Mouse (Mus musculus) midbrain, embryonic 15.5 days (tissue): ENCODE results near the gene Prkg1. TPM values are rescaled to one million over a fixed set of nuclear protein-coding genes. Genes with fewer than 3 reads are reported as not detected.
A peak's percentile ranks its signal among the peaks of the same experiment; 100 is the strongest.
"Not testable (repeated sequence)": the region's sequence is repeated elsewhere in the genome, so short reads cannot be mapped to it uniquely, and the experiment has no call there.

Source experiments
- ATAC-seq: fragments of 200-750 bp; cut with Nextera tagmentation; replicated peaks from 2 replicates; pipeline ENCODE4 v1.8.0; 2017; ENCODE audit warnings: moderate TSS enrichment
- H3K27ac ChIP-seq: fragments of 300-500 bp; sonication (generic); 2 replicates; pipeline ENCODE4 v1.5.1; 2015; ENCODE audit warnings: mild to moderate bottlenecking, inconsistent platforms
- H3K27me3 ChIP-seq: fragments of 300-500 bp; sonication (generic); replicated peaks from 2 replicates; pipeline ENCODE4 v1.6.1; 2015; ENCODE audit warnings: inconsistent platforms
- H3K36me3 ChIP-seq: fragments of 300-500 bp; sonication (generic); replicated peaks from 2 replicates; pipeline ENCODE4 v1.6.1; 2015; ENCODE audit warnings: inconsistent platforms
- H3K4me1 ChIP-seq: fragments of 300-500 bp; sonication (generic); 2 replicates; pipeline ENCODE4 v1.6.1; 2015; ENCODE audit warnings: inconsistent platforms
- H3K4me2 ChIP-seq: fragments of 300-500 bp; sonication (generic); 2 replicates; pipeline ENCODE4 v1.6.1; 2015; ENCODE audit warnings: inconsistent platforms, mild to moderate bottlenecking, moderate library complexity
- H3K4me3 ChIP-seq: fragments of 300-500 bp; sonication (generic); 2 replicates; pipeline ENCODE4 v1.5.1; 2015; ENCODE audit warnings: mild to moderate bottlenecking, inconsistent platforms
- H3K9ac ChIP-seq: fragments of 300-500 bp; sonication (generic); 2 replicates; pipeline ENCODE4 v1.6.1; 2015; ENCODE audit warnings: mild to moderate bottlenecking, inconsistent platforms
- H3K9me3 ChIP-seq: fragments of 300-500 bp; sonication (generic); 2 replicates; pipeline ENCODE4 v1.6.1; 2016; ENCODE audit warnings: inconsistent platforms
- WGBS: fragments of 180-500 bp; shearing (Covaris S2); methylation state at CpG from one replicate; pipeline ENCODE4 v1.1.7; 2015; ENCODE audit warnings: mixed read lengths; 5-methylcytosine and 5-hydroxymethylcytosine counted together
- polyA plus RNA-seq: library from polyadenylated mRNA; unstranded; fragments of >200 nt; fragmentation: Nextera tagmentation; extraction: Ambion mirVana; gene quantifications from 2 replicates; pipeline ENCODE4 v1.2.1, GENCODE M21; 2015

The Prkg1 gene
- polyA plus RNA-seq, 1 experiment from 2014 or later, result 4.3 TPM

DNA sequence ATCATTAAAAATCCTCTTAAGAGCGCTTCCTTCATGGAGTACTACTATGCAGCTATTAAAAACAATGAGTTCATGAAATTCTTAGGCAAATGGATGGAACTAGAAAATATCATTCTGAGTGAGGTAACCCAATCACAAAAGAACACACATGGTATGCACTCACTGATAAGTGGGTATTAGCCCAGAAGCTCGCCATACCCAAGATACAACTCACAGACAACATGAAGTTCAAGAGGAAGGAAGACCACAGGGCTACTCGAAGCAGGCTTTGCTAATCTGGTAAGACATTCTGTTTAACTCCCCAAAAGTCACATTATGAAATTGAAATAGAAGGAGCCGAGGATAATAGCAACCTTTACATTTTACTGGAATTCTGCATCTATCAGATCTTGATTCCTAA lies 545.6 kb downstream of the Prkg1 start:
- H3K27me3 ChIP-seq, H3K27ac ChIP-seq, H3K4me1 ChIP-seq, ATAC-seq, H3K9me3 ChIP-seq, H3K4me2 ChIP-seq, H3K9ac ChIP-seq, H3K36me3 ChIP-seq, H3K4me3 ChIP-seq: not testable (repeated sequence)
- WGBS, result 89% methylated on average over 4 of the region's 4 CpGs

DNA sequence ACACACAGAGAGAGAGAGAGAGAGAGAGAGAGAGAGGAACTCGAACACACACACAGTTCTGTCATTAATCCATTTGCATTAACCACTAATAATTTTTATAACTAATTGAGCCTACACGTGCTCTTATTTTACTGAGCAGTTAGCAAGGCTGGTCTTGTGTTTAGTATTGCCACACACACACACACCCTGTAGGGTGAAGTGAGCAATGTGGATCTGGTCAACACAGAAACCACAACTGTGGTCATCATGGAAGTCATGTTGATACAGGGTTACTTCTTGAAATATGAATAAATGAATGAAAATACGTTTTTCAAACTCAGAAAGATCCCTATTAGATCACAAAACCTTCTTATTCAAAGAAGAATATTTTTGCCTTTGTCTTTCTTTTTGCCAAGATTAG lies 554.0 kb downstream of the Prkg1 start:
- H3K27ac ChIP-seq, result no peak overlapping the region
- H3K27me3 ChIP-seq, result no peaks in the 10 kb centered on the region
- H3K4me2 ChIP-seq, result no peak overlapping the region
- ATAC-seq, result no peak
- H3K4me3 ChIP-seq, result no peak overlapping the region
- no peaks in the 10 kb centered on the region for H3K9me3 ChIP-seq
- no peak overlapping the region for H3K9ac ChIP-seq
- no peaks in the 10 kb centered on the region for H3K4me1 ChIP-seq
- no peaks in the 10 kb centered on the region for H3K36me3 ChIP-seq
- 80% methylated on average over 3 of the region's 3 CpGs for WGBS

DNA sequence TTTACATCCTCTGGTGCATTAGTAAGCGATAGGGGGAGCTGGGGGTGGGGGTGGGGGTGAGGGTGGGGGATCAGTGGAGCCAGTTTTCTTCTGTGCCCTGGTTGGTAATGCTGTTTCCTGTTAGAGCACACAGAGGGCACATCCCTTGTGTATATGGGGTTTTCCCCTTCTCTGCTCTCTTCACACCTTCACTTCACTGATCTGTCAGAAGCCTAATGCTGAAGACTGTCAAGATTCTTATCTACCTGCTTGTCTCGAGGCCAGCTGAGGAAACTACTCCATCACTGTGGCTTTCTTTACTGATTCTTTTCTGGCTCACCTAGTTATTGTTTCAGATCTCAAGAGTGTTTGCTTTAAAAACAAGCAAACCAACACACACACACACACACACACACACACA lies 554.4 kb downstream of the Prkg1 start:
- 58% methylated on average over 2 of the region's 2 CpGs for WGBS
- no peaks in the 10 kb centered on the region for H3K4me1 ChIP-seq
- no peaks in the 10 kb centered on the region for H3K36me3 ChIP-seq
- H3K4me2 ChIP-seq, result no peak overlapping the region
- no peak overlapping the region for H3K27ac ChIP-seq
- H3K9ac ChIP-seq, result no peak overlapping the region
- H3K27me3 ChIP-seq, result no peaks in the 10 kb centered on the region
- H3K9me3 ChIP-seq, result no peaks in the 10 kb centered on the region
- no peak for ATAC-seq
- no peak overlapping the region for H3K4me3 ChIP-seq

DNA sequence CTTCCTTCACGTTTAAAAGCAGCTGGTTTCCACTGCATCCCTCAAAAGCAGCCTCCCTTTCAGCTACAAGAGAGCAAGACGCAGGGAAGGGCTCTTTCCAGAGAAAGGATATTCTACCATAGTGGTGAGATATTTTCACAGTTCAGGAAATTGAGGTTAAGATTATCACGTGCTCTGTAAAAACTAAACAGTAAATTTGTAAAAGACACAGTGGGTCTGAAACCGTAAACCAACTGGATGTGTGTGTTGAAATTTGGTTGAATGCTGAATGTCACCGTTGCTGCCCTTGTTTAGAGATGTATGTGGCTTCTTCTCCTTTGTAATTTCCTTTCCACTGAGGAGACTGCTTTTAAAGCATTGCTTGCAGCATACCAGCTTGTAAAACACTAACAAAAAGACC lies 565.2 kb downstream of the Prkg1 start:
- H3K9me3 ChIP-seq, result no peaks in the 10 kb centered on the region
- H3K27ac ChIP-seq, result no peak overlapping the region
- H3K27me3 ChIP-seq, result no peaks in the 10 kb centered on the region
- H3K4me1 ChIP-seq, result no peaks in the 10 kb centered on the region
- WGBS, result 48% methylated on average over 5 of the region's 5 CpGs
- ATAC-seq, result no peak
- no peak overlapping the region for H3K9ac ChIP-seq
- H3K36me3 ChIP-seq, result no peaks in the 10 kb centered on the region
- H3K4me3 ChIP-seq, result no peak overlapping the region
- H3K4me2 ChIP-seq, result no peak overlapping the region

DNA sequence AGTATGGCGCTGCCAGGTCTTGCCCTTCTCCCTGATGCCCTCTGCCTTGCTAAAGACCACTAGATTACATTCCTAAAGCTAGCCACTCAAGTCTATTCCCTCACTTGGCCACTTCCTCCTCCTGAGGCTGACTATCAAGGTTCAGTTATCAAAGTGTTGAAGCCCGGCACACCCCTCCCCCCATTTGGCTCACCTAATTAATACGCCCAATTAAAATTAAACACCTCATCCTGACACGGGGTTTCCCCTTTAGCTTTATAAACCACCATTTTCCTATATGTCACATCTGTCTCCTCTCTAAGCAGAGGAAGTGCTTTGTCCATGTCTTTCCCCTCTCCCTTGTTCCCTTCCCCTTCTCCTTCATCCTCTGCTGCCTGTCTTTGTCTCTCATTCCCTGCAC lies 566.4 kb downstream of the Prkg1 start:
- Histone ChIP-seq H3K4me2 (no peak overlapping the region), H3K9ac (no peak overlapping the region), H3K36me3 (no peaks in the 10 kb centered on the region), H3K27me3 (no peaks in the 10 kb centered on the region), H3K9me3 (no peaks in the 10 kb centered on the region), H3K27ac (no peak overlapping the region), H3K4me1 (no peaks in the 10 kb centered on the region), H3K4me3 (no peak overlapping the region)
- ATAC-seq, result no peak
- WGBS, result 65% methylated on average over 4 of the region's 4 CpGs

DNA sequence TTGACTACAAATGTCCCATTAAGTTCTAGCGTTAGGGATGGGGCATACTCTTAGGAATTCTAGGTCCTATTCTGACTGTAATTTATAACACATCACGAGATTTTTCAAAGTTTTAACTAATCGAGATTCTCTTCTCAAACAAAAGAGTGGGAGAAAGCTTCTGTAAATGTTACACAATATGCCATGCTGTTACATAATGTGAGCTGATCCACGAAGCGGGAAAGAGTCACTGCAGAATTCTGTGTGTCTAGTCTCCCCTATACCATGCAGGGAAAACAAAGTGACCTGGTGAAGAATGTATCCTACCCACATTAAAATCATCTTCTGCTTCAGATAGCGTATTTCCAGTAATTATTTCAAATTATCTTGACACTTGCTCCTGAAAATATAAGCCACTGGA lies 567.8 kb downstream of the Prkg1 start:
- Histone ChIP-seq H3K9me3 (no peaks in the 10 kb centered on the region), H3K4me2 (no peak overlapping the region), H3K27ac (no peak overlapping the region), H3K36me3 (no peaks in the 10 kb centered on the region), H3K4me1 (no peaks in the 10 kb centered on the region), H3K9ac (no peak overlapping the region), H3K4me3 (no peak overlapping the region), H3K27me3 (no peaks in the 10 kb centered on the region)
- ATAC-seq, result no peak
- WGBS, result 89% methylated on average over 6 of the region's 6 CpGs

DNA sequence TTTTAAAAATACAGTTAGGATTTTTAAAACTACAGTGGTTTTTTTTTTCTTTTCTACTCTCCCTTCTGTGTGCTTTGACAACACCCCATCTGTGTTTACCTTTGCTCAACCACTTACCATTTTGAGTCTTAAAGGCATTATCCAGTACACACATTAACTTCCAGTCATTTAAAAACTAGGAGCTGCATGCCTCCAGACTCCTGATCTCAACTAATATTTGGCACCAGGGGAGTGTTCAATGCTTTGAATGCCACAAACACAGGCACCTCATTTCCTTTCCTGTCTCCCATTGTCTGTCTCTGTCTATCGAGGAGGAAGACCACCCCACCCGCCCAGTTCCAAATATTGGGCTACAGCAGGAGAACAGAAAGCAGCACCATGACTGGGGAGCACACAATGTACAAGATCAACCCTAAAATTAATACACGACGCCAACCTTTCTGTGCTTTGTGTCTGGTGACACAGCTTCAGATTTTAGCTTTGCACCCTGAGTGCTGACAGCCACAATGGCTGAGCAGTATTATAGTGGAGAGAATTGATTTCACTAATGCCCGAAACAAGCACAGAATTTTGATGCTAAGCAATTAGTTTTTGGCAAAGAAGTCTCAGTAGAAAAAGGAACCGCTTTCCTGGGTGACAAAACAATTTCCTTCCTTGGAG lies 576.1 kb downstream of the Prkg1 start:
- Histone ChIP-seq H3K4me3 (no peak overlapping the region), H3K36me3 (no peaks in the 10 kb centered on the region), H3K27me3 (no peaks in the 10 kb centered on the region), H3K27ac (peak overlapping the region; percentile 55; the same call in 1 of the 2 replicates), H3K9ac (no peak overlapping the region), H3K4me2 (no peak overlapping the region), H3K4me1 (peaks cover 5% of the 10 kb centered on the region), H3K9me3 (no peaks in the 10 kb centered on the region)
- WGBS, result 43% methylated on average over 6 of the region's 6 CpGs
- ATAC-seq, result peak; percentile 50; the same call in 1 of the 2 replicates

DNA sequence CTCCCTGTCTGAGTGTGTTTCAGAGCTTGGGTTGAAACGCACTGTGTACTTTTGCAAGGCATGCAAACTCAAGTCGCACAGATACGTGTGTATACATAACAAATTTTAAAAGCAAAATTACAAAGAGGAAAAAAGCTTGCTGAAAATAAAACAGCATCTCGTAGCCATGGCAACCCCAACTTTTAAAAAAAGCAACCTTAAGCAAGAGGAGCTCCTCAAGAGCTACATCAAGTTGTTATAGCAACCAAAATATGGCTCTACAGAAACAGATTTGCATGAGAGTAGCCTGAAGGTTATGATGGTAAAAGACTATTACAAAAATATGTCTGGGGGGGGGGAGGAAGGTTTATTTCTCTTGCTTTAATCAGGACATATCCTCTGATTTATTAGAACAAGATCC lies 584.1 kb downstream of the Prkg1 start:
- Histone ChIP-seq H3K4me3 (no peak overlapping the region), H3K27me3 (no peaks in the 10 kb centered on the region), H3K4me1 (no peaks in the 10 kb centered on the region), H3K27ac (no peak overlapping the region), H3K36me3 (no peaks in the 10 kb centered on the region), H3K9ac (no peak overlapping the region), H3K9me3 (no peaks in the 10 kb centered on the region), H3K4me2 (no peak overlapping the region)
- ATAC-seq, result peak; percentile 63
- WGBS, result 72% methylated on average over 4 of the region's 4 CpGs

DNA sequence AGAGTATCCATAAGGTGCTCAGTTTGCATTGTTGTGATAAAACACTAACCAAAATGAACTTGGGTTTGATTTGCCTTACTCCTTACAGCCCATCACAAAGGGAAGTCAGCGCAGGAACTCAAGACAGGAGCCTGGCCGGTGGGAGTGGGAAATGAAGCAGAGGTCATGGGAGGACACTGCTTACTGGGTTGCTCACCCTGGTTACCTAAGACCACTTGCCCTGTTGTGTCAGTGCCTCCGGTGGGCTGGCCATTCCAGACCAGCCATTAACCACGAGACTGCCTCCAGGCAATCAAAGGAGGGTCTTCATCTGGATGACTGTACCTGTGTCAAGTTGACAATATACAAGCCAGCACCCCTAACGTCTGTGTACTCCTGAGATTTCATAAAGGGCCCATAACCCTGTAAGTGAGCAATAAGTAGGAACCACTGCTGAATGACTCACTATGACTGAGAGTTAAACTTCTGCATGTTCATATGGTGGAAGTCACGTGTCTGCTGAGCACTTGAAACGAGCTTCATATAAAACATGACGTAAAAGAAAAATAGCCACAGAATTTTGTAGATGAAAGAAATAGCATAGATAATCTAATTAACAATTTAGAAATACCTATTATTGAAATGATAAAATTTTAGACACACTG lies 587.4 kb downstream of the Prkg1 start:
- no peaks in the 10 kb centered on the region for H3K27me3 ChIP-seq
- 88% methylated on average over 8 of the region's 8 CpGs for WGBS
- H3K9me3 ChIP-seq, result no peaks in the 10 kb centered on the region
- no peak overlapping the region for H3K9ac ChIP-seq
- no peaks in the 10 kb centered on the region for H3K4me1 ChIP-seq
- no peaks in the 10 kb centered on the region for H3K36me3 ChIP-seq
- H3K4me3 ChIP-seq, result no peak overlapping the region
- no peak for ATAC-seq
- H3K27ac ChIP-seq, result no peak overlapping the region
- no peak overlapping the region for H3K4me2 ChIP-seq

DNA sequence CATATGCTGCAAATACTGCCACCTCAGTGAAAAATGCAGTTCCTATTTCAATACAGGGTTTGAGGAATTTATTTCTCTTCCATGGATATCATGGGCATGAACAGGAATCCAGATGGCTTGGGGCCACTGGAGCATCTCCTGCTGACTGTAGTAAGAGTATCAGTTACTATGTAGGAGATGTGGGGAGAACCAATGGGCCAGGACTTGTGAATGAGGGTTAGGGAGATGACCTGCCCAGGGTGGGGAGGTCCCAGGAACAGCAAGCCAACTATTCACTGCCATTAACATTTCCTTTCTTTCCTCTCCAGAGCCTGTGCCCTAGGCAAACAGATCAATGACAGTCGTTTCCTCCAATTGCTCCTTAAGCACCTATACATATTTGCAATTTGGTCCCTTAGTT lies 593.8 kb downstream of the Prkg1 start:
- no peaks in the 10 kb centered on the region for H3K9me3 ChIP-seq
- no peaks in the 10 kb centered on the region for H3K4me1 ChIP-seq
- no peak overlapping the region for H3K9ac ChIP-seq
- no peak overlapping the region for H3K4me3 ChIP-seq
- no peak overlapping the region for H3K4me2 ChIP-seq
- WGBS, result 61% methylated on average over 1 of the region's 1 CpGs
- no peaks in the 10 kb centered on the region for H3K36me3 ChIP-seq
- no peak for ATAC-seq
- H3K27ac ChIP-seq, result no peak overlapping the region
- H3K27me3 ChIP-seq, result no peaks in the 10 kb centered on the region

DNA sequence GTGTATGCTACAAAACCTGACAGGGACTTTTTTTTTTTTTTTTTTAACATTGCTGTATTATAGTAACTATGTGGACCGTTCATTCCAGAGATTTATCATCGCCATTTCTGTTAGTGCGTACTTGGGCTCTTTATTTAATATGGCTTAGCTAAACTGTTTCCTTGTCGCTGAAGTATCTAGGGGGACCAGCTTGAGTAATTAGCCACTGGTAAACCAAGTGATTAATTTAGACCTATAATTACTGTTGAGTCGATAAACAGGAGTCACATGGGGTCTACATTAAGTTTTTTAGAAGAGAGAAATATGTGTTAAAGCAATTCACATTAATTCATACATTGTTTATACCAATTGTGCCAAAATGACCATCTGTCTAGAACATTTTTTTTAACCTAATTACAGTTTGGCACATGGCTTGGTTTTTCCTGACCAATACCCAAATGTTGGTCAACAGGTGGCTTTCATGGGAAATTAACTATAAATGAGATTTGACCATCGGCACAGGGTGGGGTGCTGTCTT lies 605.8 kb downstream of the Prkg1 start:
- no peak overlapping the region for H3K27ac ChIP-seq
- WGBS, result 86% methylated on average over 6 of the region's 6 CpGs
- no peak overlapping the region for H3K4me2 ChIP-seq
- no peaks in the 10 kb centered on the region for H3K27me3 ChIP-seq
- no peaks in the 10 kb centered on the region for H3K9me3 ChIP-seq
- H3K9ac ChIP-seq, result no peak overlapping the region
- H3K4me3 ChIP-seq, result no peak overlapping the region
- H3K36me3 ChIP-seq, result no peaks in the 10 kb centered on the region
- no peak for ATAC-seq
- H3K4me1 ChIP-seq, result no peaks in the 10 kb centered on the region; the same call in 1 of the 2 replicates

DNA sequence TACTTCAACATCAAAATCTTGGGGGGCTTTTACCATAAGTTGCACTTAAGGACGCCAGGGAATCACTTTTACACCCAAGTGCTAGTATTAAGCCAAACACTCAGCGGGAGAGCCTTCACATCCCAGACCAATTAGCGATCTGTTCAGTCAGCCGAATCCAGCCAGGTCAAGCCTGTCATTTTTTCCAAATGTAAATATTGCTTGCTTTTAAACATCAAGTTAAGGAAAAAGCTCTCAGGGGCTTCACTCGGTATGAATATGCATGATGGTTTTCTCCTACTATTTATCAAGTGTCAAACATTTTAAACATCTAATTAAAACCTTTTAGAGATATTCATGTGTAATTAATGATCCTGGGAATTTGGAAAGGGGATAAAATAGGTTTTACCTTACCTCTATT lies 611.4 kb downstream of the Prkg1 start:
- no peaks in the 10 kb centered on the region for H3K36me3 ChIP-seq
- no peak for ATAC-seq
- H3K9ac ChIP-seq, result no peak overlapping the region
- WGBS, result 35% methylated on average over 5 of the region's 5 CpGs
- H3K4me3 ChIP-seq, result no peak overlapping the region
- no peak overlapping the region for H3K4me2 ChIP-seq
- peaks cover 3% of the 10 kb centered on the region for H3K4me1 ChIP-seq
- no peak overlapping the region for H3K27ac ChIP-seq
- H3K27me3 ChIP-seq, result no peaks in the 10 kb centered on the region
- no peaks in the 10 kb centered on the region for H3K9me3 ChIP-seq

DNA sequence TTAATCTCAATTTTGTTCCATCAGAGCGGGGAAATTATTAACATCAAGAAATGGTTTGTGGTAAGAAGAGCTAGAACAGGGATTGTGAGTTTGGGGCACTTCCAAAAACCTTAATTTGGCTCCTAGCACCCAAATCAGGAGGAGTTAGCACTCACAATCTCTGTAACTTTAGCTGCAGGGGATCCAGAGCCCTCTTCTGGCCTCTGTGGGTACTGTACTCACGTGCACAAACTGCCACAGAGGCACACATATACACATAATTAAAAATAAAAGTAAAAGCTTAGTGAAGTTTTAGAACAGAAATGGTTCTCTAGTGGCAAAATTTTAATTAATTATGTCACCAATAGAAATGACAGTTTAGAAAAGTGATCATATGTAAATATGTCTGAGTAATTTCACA lies 614.9 kb downstream of the Prkg1 start:
- Histone ChIP-seq H3K27me3 (no peaks in the 10 kb centered on the region), H3K27ac (no peak overlapping the region), H3K9ac (no peak overlapping the region), H3K9me3 (no peaks in the 10 kb centered on the region), H3K36me3 (no peaks in the 10 kb centered on the region), H3K4me3 (no peak overlapping the region), H3K4me1 (peaks cover 3% of the 10 kb centered on the region), H3K4me2 (no peak overlapping the region)
- ATAC-seq, result no peak
- WGBS, result 96% methylated on average over 2 of the region's 2 CpGs
